Mouse (Mus musculus) heart, embryonic 14.5 days (tissue): ENCODE data around the gene 9530068E07Rik. TPM values are rescaled to one million over a fixed set of nuclear protein-coding genes. Genes with fewer than 3 reads are reported as not detected.
A peak's percentile ranks its signal among the peaks of the same experiment; 100 is the strongest.

Experiments
- ATAC-seq: fragments of 200-750 bp; cut with Nextera tagmentation; 2 replicates; pipeline ENCODE4 v1.8.0; 2017; ENCODE audit warnings: low read depth, moderate TSS enrichment; ENCODE audit not compliant: insufficient number of reproducible peaks, insufficient read depth, low FRiP score
- H3K27ac ChIP-seq, 2 experiments: fragments of 200-500 bp in 1 of 2; fragments of 300-500 bp in 1 of 2; sonication (generic) in 1 of 2; replicated peaks in 1 of 2; 2 replicates each; pipeline ENCODE4 v1.5.1; 2012 to 2014; ENCODE audit warnings: low read depth in 2 of 2, low read length in 2 of 2, control low read depth in 1 of 2, mild to moderate bottlenecking in 1 of 2, mixed read lengths in 1 of 2; ENCODE audit not compliant: control insufficient read depth in 1 of 2, insufficient read depth in 1 of 2
- H3K27me3 ChIP-seq: fragments of 300-500 bp; sonication (generic); 2 replicates; pipeline ENCODE4 v1.6.1; 2014; ENCODE audit warnings: mild to moderate bottlenecking, low read length, control low read depth; ENCODE audit not compliant: control insufficient read depth, insufficient read depth
- H3K36me3 ChIP-seq: fragments of 300-500 bp; sonication (generic); 2 replicates; pipeline ENCODE4 v1.6.1; 2014; ENCODE audit warnings: mild to moderate bottlenecking, control low read depth, low read length, mixed read lengths; ENCODE audit not compliant: control insufficient read depth, insufficient read depth
- H3K4me1 ChIP-seq, 2 experiments: fragments of 200-500 bp in 1 of 2; fragments of 300-500 bp in 1 of 2; sonication (generic) in 1 of 2; 2 replicates each; pipeline ENCODE4 v1.6.1; 2012 to 2014; ENCODE audit warnings: low read length in 2 of 2, control low read depth in 1 of 2, mixed read lengths in 1 of 2; ENCODE audit not compliant: control insufficient read depth in 2 of 2, insufficient read depth in 2 of 2
- H3K4me2 ChIP-seq: fragments of 300-500 bp; sonication (generic); 2 replicates; pipeline ENCODE4 v1.6.1; 2014; ENCODE audit warnings: mild to moderate bottlenecking, low read length
- H3K4me3 ChIP-seq, 2 experiments: fragments of 200-500 bp in 1 of 2; fragments of 300-500 bp in 1 of 2; sonication (generic) in 1 of 2; 2 replicates each; pipeline ENCODE4 v1.5.1; 2012 to 2014; ENCODE audit warnings: low read length in 2 of 2, mild to moderate bottlenecking in 2 of 2, control low read depth in 1 of 2, low read depth in 1 of 2, moderate library complexity in 1 of 2; ENCODE audit not compliant: control insufficient read depth in 1 of 2, insufficient read depth in 1 of 2
- H3K9ac ChIP-seq: fragments of 300-500 bp; sonication (generic); 2 replicates; pipeline ENCODE4 v1.6.1; 2014; ENCODE audit warnings: mild to moderate bottlenecking, low read length
- H3K9me3 ChIP-seq: fragments of 300-500 bp; sonication (generic); 2 replicates; pipeline ENCODE4 v1.6.1; 2016; ENCODE audit warnings: low read length, control low read depth; ENCODE audit not compliant: control insufficient read depth
- WGBS: fragments of 180-500 bp; shearing (Covaris S2); extraction: QIAGEN DNeasy Blood & Tissue Kit; methylation state at CpG from one replicate; pipeline ENCODE4 v1.1.7; 2014; 5-methylcytosine and 5-hydroxymethylcytosine counted together
- polyA plus RNA-seq: library from polyadenylated mRNA; unstranded; fragments of >200 nt; fragmentation: Nextera tagmentation; extraction: Ambion mirVana; gene quantifications from 2 replicates; pipeline ENCODE4 v1.2.1, GENCODE M21; 2014

9530068E07Rik gene
- polyA plus RNA-seq, 1 experiment from 2014 or later: 235 TPM

- Histone ChIP-seq H3K9ac (no peak overlapping the region), H3K27me3 (0 out of 2 replicates have a peak, but pooled peaks cover 6% of the 10 kb centered on the region), H3K4me1 (peaks cover 9 to 10% of the 10 kb centered on the region in 2 experiments; a peak in 3 of 4 replicates), H3K36me3 (no peaks in the 10 kb centered on the region), H3K4me3 (no peak overlapping the region), H3K9me3 (no peaks in the 10 kb centered on the region), H3K4me2 (no peak overlapping the region), H3K27ac (no peak overlapping the region)
- no peak for ATAC-seq
- WGBS: 30% methylated on average over 10 of the region's 10 CpGs
These were observed 40.9 kb downstream of the 9530068E07Rik start for GRCm38 (mm10) chr11:52437123-52437522.

- no peak overlapping the region for H3K4me3 ChIP-seq
- no peak overlapping the region for H3K4me2 ChIP-seq
- H3K27ac ChIP-seq: no peak overlapping the region
- H3K27me3 ChIP-seq: 0 out of 2 replicates have a peak, but pooled peaks cover under 1% of the 10 kb centered on the region
- no peaks in the 10 kb centered on the region for H3K9me3 ChIP-seq
- 65% methylated on average over 2 of the region's 2 CpGs for WGBS
- no peaks in the 10 kb centered on the region for H3K36me3 ChIP-seq
- H3K9ac ChIP-seq: no peak overlapping the region
- no peak for ATAC-seq
- peaks cover 9 to 10% of the 10 kb centered on the region in 2 experiments; a peak in 3 of 4 replicates for H3K4me1 ChIP-seq
These were observed 44.9 kb downstream of the 9530068E07Rik start for GRCm38 (mm10) chr11:52441096-52441495.

- peak overlapping the region; percentile 47 to 48; a peak in 3 of 4 replicates for H3K27ac ChIP-seq
- ATAC-seq: peak; percentile 86
- 15% methylated on average over 4 of the region's 4 CpGs for WGBS
These were observed 51.0 kb downstream of the 9530068E07Rik start for GRCm38 (mm10) chr11:52447242-52447641.

GRCm38 (mm10) chr11:52449004-52449403 is 52.8 kb downstream of the 9530068E07Rik start:
- H3K4me3 ChIP-seq: no peak overlapping the region
- H3K4me1 ChIP-seq: peaks cover 8% of the 10 kb centered on the region in 2 experiments
- H3K27ac ChIP-seq: no peak overlapping the region
- no peak overlapping the region for H3K4me2 ChIP-seq
- H3K9me3 ChIP-seq: no peaks in the 10 kb centered on the region
- WGBS: 78% methylated on average over 3 of the region's 3 CpGs
- H3K27me3 ChIP-seq: no peaks in the 10 kb centered on the region
- H3K36me3 ChIP-seq: no peaks in the 10 kb centered on the region
- no peak for ATAC-seq
- no peak overlapping the region for H3K9ac ChIP-seq

More at GRCm38 (mm10) chr11:52447242-52447641, 51.0 kb downstream of the 9530068E07Rik start:
- H3K4me3 ChIP-seq: no peak overlapping the region
- no peaks in the 10 kb centered on the region for H3K27me3 ChIP-seq
- H3K4me1 ChIP-seq: peaks cover 8% of the 10 kb centered on the region in 2 experiments
- no peak overlapping the region for H3K9ac ChIP-seq
- H3K36me3 ChIP-seq: no peaks in the 10 kb centered on the region
- no peak overlapping the region for H3K4me2 ChIP-seq
- H3K9me3 ChIP-seq: no peaks in the 10 kb centered on the region

GRCm38 (mm10) chr11:52458281-52458680 is 62.1 kb downstream of the 9530068E07Rik start:
- H3K27ac ChIP-seq: no peak overlapping the region
- no peaks in the 10 kb centered on the region for H3K9me3 ChIP-seq
- H3K9ac ChIP-seq: no peak overlapping the region
- WGBS: 85% methylated on average over 5 of the region's 5 CpGs
- no peak overlapping the region for H3K4me2 ChIP-seq
- no peak for ATAC-seq
- H3K4me1 ChIP-seq: no peaks in the 10 kb centered on the region
- no peak overlapping the region for H3K4me3 ChIP-seq
- no peaks in the 10 kb centered on the region for H3K36me3 ChIP-seq
- H3K27me3 ChIP-seq: no peaks in the 10 kb centered on the region

Other genes starting within 250 kb of the 9530068E07Rik start
- not detected in 2 replicates for gene Olfr1371, start 182.4 kb upstream of the 9530068E07Rik start, polyA plus RNA-seq
- gene Skp1a, start 164.4 kb upstream of the 9530068E07Rik start, polyA plus RNA-seq: 468 and 534 TPM in 2 replicates
- 2.2 and 2.5 TPM in 2 replicates for gene Tcf7, start 113.4 kb upstream of the 9530068E07Rik start, polyA plus RNA-seq
- 409 and 422 TPM in 2 replicates for gene Vdac1, start 35.6 kb upstream of the 9530068E07Rik start, polyA plus RNA-seq